Mouse (Mus musculus): ENCODE measurements around the gene Shroom3. TPM values are rescaled to one million over a fixed set of nuclear protein-coding genes. Genes with fewer than 3 reads are reported as not detected.

Shroom3 gene
- polyA plus RNA-seq, 1 experiment from 2014 or later = 2.9 TPM

GRCm38 (mm10) chr5:92701750-92702149, 18.5 kb downstream of the Shroom3 start:
- Histone ChIP-seq H3K4me3 (no peak overlapping the region), H3K9ac (replicated peaks) (no peak overlapping the region), H3K4me1 (peaks cover 26% of the 10 kb centered on the region), H3K27me3 (no peaks in the 10 kb centered on the region), H3K27ac (replicated peaks) (no peak overlapping the region), H3K4me2 (replicated peaks) (no peak overlapping the region), H3K9me3 (no peaks in the 10 kb centered on the region), H3K36me3 (no peaks in the 10 kb centered on the region)
- 59% methylated on average over 11 of the region's 11 CpGs for WGBS
- ATAC-seq (replicated peaks) = no peak

GRCm38 (mm10) chr5:92703671-92704070, 20.4 kb downstream of the Shroom3 start:
- Histone ChIP-seq H3K4me2 (replicated peaks) (no peak overlapping the region), H3K4me3 (no peak overlapping the region), H3K9me3 (no peaks in the 10 kb centered on the region), H3K9ac (replicated peaks) (no peak overlapping the region), H3K36me3 (no peaks in the 10 kb centered on the region), H3K27me3 (no peaks in the 10 kb centered on the region), H3K27ac (replicated peaks) (peak overlapping the region; percentile 37; the same call in 1 of the 2 replicates), H3K4me1 (peaks cover 25% of the 10 kb centered on the region)
- WGBS = 48% methylated on average over 8 of the region's 8 CpGs
- peak; percentile 41 for ATAC-seq (replicated peaks)

GRCm38 (mm10) chr5:92707921-92708491, 24.8 kb downstream of the Shroom3 start:
- Histone ChIP-seq H3K9me3 (no peaks in the 10 kb centered on the region), H3K9ac (replicated peaks) (no peak overlapping the region), H3K27ac (replicated peaks) (peak overlapping the region; percentile 22; the same call in 1 of the 2 replicates), H3K27me3 (no peaks in the 10 kb centered on the region), H3K4me2 (replicated peaks) (no peak overlapping the region), H3K4me3 (no peak overlapping the region), H3K4me1 (peaks cover 21% of the 10 kb centered on the region), H3K36me3 (no peaks in the 10 kb centered on the region)
- ATAC-seq (replicated peaks) = no peak
- 13% methylated on average over 7 of the region's 7 CpGs for WGBS

GRCm38 (mm10) chr5:92710779-92711178, 27.5 kb downstream of the Shroom3 start:
- H3K4me3 ChIP-seq = no peak overlapping the region
- H3K27me3 ChIP-seq = no peaks in the 10 kb centered on the region
- no peak overlapping the region for H3K9ac ChIP-seq (replicated peaks)
- WGBS = 74% methylated on average over 8 of the region's 8 CpGs
- peaks cover 12% of the 10 kb centered on the region for H3K4me1 ChIP-seq
- no peak overlapping the region for H3K4me2 ChIP-seq (replicated peaks)
- H3K36me3 ChIP-seq = no peaks in the 10 kb centered on the region
- ATAC-seq (replicated peaks) = no peak
- H3K27ac ChIP-seq (replicated peaks) = no peak overlapping the region
- no peaks in the 10 kb centered on the region for H3K9me3 ChIP-seq

- no peaks in the 10 kb centered on the region for H3K27me3 ChIP-seq
- no peak overlapping the region for H3K9ac ChIP-seq (replicated peaks)
- peaks cover 12% of the 10 kb centered on the region for H3K4me1 ChIP-seq
- H3K9me3 ChIP-seq = no peaks in the 10 kb centered on the region
- H3K27ac ChIP-seq (replicated peaks) = no peak overlapping the region
- no peak overlapping the region for H3K4me3 ChIP-seq
- ATAC-seq (replicated peaks) = no peak
- no peaks in the 10 kb centered on the region for H3K36me3 ChIP-seq
- 31% methylated on average over 5 of the region's 5 CpGs for WGBS
- H3K4me2 ChIP-seq (replicated peaks) = no peak overlapping the region
Observed at GRCm38 (mm10) chr5:92711666-92712290, 28.5 kb downstream of the Shroom3 start.

- Histone ChIP-seq H3K4me1 (peaks cover 11% of the 10 kb centered on the region), H3K27me3 (no peaks in the 10 kb centered on the region), H3K36me3 (no peaks in the 10 kb centered on the region), H3K27ac (replicated peaks) (no peak overlapping the region), H3K9me3 (no peaks in the 10 kb centered on the region), H3K4me2 (replicated peaks) (no peak overlapping the region), H3K9ac (replicated peaks) (no peak overlapping the region), H3K4me3 (no peak overlapping the region)
- 78% methylated on average over 5 of the region's 5 CpGs for WGBS
- 0 out of 2 replicates have a peak, but pooled peaks have one; percentile 31 for ATAC-seq (replicated peaks)
Observed at GRCm38 (mm10) chr5:92712621-92713395, 29.6 kb downstream of the Shroom3 start.

GRCm38 (mm10) chr5:92714886-92715285, 31.7 kb downstream of the Shroom3 start:
- Histone ChIP-seq H3K27me3 (no peaks in the 10 kb centered on the region), H3K4me1 (peaks cover 2% of the 10 kb centered on the region), H3K9me3 (no peaks in the 10 kb centered on the region), H3K27ac (replicated peaks) (0 out of 2 replicates have a peak overlapping the region, but pooled peaks have one; percentile 29), H3K36me3 (no peaks in the 10 kb centered on the region), H3K4me2 (replicated peaks) (no peak overlapping the region), H3K9ac (replicated peaks) (no peak overlapping the region), H3K4me3 (no peak overlapping the region)
- no peak for ATAC-seq (replicated peaks)
- 89% methylated on average over 2 of the region's 2 CpGs for WGBS

- Histone ChIP-seq H3K4me2 (replicated peaks) (no peak overlapping the region), H3K27me3 (no peaks in the 10 kb centered on the region), H3K36me3 (no peaks in the 10 kb centered on the region), H3K9me3 (no peaks in the 10 kb centered on the region), H3K4me3 (no peak overlapping the region), H3K4me1 (peaks cover 2% of the 10 kb centered on the region), H3K27ac (replicated peaks) (0 out of 2 replicates have a peak overlapping the region, but pooled peaks have one; percentile 29), H3K9ac (replicated peaks) (no peak overlapping the region)
- 0 out of 2 replicates have a peak, but pooled peaks have one; percentile 17 for ATAC-seq (replicated peaks)
- 18% methylated on average over 11 of the region's 11 CpGs for WGBS
Observed at GRCm38 (mm10) chr5:92715319-92715718, 32.1 kb downstream of the Shroom3 start.

GRCm38 (mm10) chr5:92715890-92716289, 32.7 kb downstream of the Shroom3 start:
- WGBS = 92% methylated on average over 2 of the region's 2 CpGs
- Histone ChIP-seq H3K9me3 (no peaks in the 10 kb centered on the region), H3K27me3 (no peaks in the 10 kb centered on the region), H3K4me2 (replicated peaks) (no peak overlapping the region), H3K4me1 (peaks cover 2% of the 10 kb centered on the region), H3K9ac (replicated peaks) (no peak overlapping the region), H3K4me3 (no peak overlapping the region), H3K36me3 (no peaks in the 10 kb centered on the region), H3K27ac (replicated peaks) (no peak overlapping the region)
- ATAC-seq (replicated peaks) = no peak

GRCm38 (mm10) chr5:92717666-92718360, 34.6 kb downstream of the Shroom3 start:
- no peak for ATAC-seq (replicated peaks)
- Histone ChIP-seq H3K4me3 (no peak overlapping the region), H3K9ac (replicated peaks) (no peak overlapping the region), H3K4me2 (replicated peaks) (no peak overlapping the region), H3K27me3 (no peaks in the 10 kb centered on the region), H3K36me3 (no peaks in the 10 kb centered on the region), H3K4me1 (no peaks in the 10 kb centered on the region; the same call in none of the 2 replicates), H3K27ac (replicated peaks) (no peak overlapping the region), H3K9me3 (no peaks in the 10 kb centered on the region)
- WGBS = 93% methylated on average over 3 of the region's 3 CpGs

- Histone ChIP-seq H3K4me3 (no peak overlapping the region), H3K36me3 (no peaks in the 10 kb centered on the region), H3K27ac (replicated peaks) (no peak overlapping the region), H3K9ac (replicated peaks) (no peak overlapping the region), H3K4me1 (no peaks in the 10 kb centered on the region; the same call in none of the 2 replicates), H3K4me2 (replicated peaks) (no peak overlapping the region), H3K9me3 (no peaks in the 10 kb centered on the region), H3K27me3 (no peaks in the 10 kb centered on the region)
- 90% methylated on average over 3 of the region's 3 CpGs for whole genome bisulfite sequencing
- ATAC-seq (replicated peaks) = no peak
Observed at GRCm38 (mm10) chr5:92718856-92719255, 35.6 kb downstream of the Shroom3 start.

- Histone ChIP-seq H3K27me3 (no peaks in the 10 kb centered on the region), H3K4me3 (no peak overlapping the region), H3K36me3 (no peaks in the 10 kb centered on the region), H3K4me2 (replicated peaks) (no peak overlapping the region), H3K4me1 (no peaks in the 10 kb centered on the region), H3K9ac (replicated peaks) (no peak overlapping the region), H3K27ac (replicated peaks) (no peak overlapping the region), H3K9me3 (no peaks in the 10 kb centered on the region)
- no peak for ATAC-seq (replicated peaks)
- WGBS = 91% methylated on average over 8 of the region's 8 CpGs
Observed at GRCm38 (mm10) chr5:92721610-92722009, 38.4 kb downstream of the Shroom3 start.
